Mouse (Mus musculus): ENCODE results near the gene Zfp111.
A peak's percentile ranks its signal among the peaks of the same experiment; 100 is the strongest.

The Zfp111 gene

DNA sequence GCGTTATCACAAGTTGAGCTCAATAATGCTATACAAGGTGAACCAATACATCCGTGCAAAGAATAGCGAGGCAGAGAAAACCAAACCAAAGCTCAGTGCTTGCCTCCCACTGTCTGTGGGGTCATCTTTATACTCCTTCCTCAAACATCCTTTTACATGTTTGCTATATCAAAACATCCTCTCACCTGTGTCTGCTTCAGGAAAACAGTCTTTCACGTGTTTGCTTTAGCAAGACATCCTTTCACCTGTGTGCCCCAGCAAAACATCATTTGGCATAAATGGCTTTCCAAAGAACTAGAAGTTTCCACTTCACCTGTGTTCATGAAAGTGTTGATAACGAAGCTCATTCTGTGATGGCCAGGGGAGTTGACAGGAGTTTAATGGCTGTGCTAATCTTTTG is at the start of gene Zfp111:
Gene Zfp111, minus strand, starts transcription at position 101 of the 400 bp plus-strand sequence.
- DNase-seq (ENCODE audit: low read depth, low spot score): no peak

DNA sequence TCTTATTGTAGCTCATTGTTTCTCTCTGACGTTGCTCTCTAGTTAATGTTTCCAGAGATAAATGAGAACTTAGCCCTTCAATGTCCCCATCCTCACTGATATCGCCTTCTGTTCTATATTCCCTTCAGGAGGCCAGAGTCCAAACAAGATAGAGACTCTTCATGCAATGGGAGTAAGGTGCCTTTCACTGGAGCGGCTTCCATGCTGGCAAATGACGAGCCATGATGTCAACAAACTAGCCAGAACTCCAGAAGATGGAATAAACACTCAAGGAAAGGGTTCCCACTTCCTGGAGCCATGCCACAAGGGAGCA is 48.7 kb upstream of the Zfp111 start:
- DNase-seq (ENCODE audit: low read depth, low spot score): no peak

DNA sequence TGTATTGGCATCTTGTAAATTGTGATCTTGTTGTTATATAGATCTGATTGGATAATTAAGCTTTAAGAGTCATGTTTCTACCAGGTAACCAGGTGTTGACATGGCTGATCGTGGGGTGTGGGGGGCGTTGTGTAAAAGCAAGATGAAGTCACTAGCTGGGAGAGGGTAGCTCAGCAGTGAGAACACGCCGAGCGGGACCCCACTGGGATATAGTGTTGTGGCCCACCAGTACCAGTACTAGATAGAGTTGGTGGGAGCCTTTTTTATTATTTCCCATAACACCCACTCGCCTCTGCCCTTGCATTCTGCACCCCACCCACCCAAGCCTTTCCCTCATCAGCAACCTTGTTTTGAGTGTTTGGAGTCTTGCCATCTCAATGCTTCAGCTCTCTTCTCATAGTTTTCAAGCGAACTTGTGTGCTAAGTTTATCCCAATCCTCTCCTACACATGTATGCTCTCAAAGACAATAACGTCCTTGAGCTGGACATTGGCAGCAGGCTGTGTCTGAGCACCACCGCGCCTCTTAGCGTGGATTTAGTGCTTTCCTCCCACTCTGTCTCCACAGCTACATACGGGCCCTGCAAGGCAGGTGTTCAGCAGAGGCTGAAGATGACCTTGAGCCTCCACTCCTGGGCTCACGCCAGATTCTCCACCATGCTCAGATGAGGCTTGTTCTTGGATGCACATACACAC is 48.2 kb upstream of the Zfp111 start:
- no peak for DNase-seq (ENCODE audit: low read depth, low spot score)

DNA sequence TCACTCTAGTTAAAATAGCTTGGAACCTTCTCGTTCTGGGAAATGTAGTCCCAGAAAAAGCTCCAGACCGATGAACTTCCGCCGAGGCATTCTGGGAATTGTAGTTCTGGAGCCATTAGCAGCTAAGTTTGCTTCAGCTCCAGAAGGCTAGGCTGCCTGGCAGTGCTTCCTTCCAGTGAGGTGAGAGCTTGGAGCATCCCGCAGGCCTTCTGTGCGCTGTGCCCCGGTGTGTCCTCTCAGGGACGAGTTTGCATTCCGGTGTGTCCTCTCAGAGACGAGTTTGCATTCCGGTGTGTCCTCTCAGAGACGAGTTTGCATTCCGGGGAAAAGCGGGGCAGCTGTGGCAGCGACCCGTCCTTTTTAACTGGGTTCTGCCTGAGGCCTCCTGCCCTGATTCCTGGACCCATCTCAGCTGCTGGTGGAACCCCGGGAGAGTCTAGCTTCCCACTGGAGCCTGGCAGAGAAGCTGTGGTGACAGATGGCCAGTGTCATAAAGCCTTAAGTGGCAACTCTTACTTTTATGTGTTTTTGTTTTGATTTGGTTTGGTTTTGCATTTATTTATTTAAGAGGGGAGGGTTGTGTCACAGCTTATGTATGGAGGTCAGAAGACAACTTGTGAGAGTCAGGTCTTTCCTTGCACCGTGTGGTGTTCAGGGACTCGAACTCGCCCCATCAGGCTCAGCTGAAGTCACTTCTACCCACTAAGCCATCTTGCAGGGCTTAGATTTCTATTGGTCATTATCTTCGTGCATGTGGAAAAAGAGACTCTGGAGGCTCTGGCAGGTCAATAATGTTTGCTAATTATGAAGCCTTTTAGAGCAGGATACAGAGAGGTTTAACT is 43.6 kb upstream of the Zfp111 start, which contains the start of gene Zfp108:
Gene Zfp108, plus strand, starts transcription at position 162 of the 842 bp plus-strand sequence.
- peak; percentile 80 for DNase-seq (ENCODE audit: low read depth, low spot score)

DNA sequence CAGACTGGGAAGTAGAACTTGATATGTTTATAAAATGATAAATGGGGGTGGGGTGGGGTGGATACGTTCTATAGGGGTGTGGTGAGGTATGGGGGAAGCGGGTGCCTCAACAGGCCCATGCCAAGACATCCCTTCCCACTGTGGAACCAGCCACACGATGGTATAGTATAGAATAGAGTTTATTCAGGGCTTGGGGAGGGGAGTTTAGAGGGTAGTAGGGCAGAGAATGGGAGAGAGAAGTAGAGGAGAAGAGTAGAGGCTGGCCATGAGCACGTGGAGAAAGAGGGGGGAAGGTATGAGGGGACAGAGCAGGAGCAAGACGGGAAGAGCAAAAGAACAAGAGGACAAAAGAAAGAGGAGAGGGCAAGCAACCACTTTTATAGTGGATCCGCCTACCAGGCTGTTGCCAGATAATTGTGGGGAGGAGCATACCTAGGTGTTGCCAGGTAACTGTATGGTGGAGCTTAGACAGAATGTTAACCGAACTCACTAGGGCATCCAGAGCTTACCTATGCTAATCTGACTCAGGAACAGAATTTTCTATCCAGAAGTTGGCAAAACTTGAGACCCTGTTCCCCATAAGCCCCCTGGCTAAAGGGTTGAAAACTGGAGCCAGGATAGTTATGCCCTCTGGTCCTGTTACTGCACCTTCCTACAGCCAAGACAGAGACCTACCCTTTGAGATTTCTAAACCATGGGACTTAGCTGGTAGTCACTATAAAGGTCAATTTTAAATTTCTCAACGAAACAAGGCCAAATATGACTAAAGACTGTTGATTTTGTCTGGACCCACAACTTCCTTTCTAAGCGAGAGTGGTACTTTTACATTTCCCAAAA is 42.8 kb upstream of the Zfp111 start:
- DNase-seq (ENCODE audit: low read depth, low spot score): peak; percentile 61

DNA sequence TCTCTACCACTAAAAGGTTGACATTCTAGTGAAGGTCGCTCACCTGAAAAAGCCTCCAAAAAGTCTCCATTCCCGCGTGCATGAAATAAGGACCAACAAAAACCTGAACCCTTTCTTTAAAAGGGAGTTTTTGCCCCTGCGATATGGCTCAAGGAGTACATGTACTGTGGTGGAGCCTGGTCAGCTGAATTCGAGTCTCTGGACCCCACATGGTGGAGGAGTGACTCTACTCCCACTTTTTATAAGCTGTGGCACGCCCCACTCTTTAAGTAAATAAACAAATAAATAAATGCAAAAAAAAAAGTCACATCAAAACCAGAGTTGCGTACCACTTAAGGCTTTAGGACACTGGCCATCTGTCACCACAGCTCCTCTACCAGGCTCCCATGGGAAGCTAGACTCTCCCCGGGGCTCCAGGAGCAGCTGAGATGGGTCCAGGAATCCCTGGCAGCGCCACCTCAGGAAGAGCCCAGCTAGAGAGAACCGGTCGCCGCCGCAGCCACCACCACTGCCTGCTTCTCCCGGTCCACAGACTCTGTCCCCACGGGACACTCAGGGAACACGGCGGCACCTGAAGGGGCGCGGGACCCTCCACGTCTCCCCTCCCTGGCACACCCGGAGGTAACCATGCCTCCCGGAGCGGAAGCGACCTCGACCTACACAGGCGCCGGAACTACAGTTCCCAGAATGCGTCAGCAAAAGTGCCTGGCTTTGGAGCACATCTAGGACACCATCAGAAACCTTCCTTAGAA is 26.0 kb upstream of the Zfp111 start, which contains the start of gene Zfp109:
Gene Zfp109, minus strand, starts transcription at position 521 of the 752 bp plus-strand sequence.
- DNase-seq (ENCODE audit: low read depth, low spot score): peak; percentile 74

DNA sequence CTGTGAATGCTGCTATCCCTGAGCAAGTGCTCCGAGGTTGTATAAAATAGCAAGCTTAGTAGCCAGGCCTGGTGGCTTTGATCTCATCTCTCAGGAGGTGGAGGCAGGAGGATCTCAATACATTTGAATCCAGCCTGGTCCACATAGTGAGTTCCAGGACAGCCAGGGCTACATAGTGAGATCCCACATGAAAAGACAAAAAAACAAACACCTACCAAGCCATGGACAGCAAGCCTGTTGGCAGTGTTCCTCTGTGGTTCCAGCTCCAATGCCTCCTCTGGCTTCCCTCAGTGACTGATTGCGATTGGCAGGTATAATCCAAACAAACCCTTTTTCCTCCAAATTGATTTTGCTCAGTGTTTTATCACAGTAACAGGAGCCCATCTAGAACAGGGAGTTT is 947 bp downstream of the Zfp111 start:
- no peak for DNase-seq (ENCODE audit: low read depth, low spot score)

DNA sequence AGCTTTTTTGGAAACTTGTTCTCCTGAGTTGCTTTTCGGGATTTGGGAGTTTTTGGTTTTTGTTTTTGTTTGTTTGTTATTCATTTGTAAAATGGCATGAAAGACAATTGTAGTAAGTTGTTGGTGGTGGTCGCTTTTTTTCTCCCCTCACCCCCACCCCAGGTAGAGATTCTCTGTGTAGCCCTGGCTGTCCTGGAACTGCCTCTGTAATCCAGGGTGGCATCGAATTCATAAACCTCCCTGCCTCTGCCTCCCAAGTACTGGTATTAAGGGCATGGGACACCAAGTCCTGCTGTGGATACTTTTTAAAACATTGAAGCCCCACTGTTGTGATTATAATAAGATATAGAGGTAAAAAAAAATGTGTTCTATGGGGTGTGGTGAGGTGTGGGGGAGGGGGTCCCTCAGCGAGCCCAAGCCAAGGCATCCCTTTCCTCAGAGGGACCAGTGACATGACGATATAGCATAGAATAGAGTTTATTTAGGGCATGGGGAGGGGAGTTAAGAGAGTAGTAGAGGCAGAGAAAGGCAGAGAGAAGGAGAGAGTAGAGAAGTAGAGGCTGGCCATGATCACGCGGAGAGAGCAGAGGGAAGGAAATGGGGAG is 2.9 kb downstream of the Zfp111 start:
- no peak for DNase-seq (ENCODE audit: low read depth, low spot score)

DNA sequence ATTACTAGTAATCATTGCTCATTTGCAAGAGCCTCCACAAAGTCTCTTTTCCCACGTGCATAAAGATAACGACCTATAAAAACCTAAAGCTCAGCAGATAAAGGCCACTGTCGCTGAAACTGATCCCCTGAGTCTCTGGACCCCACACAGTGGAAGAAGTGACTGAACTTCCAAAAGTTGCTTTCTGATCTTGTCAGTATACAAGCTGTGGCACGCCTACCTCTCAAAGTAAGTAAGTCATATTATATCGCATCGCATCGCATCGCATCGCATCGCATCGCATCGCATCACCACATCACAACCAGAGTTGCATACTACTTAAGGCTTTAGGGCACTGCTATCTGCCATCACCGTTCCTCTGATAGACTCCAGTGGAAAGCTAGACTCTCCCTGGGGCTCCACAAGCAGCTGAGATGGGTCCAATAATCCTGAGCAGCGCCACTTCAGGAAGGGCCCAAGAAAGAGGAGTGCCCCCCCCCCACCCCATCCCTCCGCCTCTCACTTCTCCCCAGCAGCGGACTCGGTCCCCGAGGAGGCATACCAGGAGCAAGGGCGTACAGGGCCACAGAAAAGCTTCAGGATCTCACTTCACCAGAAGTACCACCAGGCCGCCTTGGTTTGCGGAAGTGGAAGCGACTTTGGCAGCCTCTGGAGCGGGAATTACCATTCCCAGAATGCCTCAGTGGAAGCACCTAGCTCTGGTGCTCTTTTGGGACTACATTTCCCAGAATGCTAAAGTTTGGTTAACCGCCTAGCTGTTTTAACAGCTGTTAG is 3.6 kb downstream of the Zfp111 start:
- peak; percentile 84 for DNase-seq (ENCODE audit: low read depth, low spot score)

DNA sequence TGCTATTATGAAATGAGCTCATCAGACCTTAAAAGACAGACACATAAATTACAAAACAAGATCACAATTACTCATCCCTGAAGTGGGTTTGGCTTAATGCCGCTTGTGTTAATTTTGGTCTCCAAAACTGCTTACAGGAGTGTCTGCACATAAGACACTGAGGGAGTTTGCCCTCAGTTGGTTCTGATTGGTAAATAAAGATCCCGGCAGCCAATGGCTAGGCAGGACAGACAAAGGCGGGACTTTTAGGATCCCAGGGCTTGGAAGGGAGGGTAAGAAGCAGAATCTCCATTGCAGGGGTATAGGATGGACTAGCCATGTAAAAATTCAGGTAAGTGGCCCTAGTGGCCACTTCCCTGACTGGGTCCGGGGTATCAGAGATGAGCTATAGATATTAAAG is 14.3 kb downstream of the Zfp111 start:
- DNase-seq (ENCODE audit: low read depth, low spot score): peak; percentile 30

DNA sequence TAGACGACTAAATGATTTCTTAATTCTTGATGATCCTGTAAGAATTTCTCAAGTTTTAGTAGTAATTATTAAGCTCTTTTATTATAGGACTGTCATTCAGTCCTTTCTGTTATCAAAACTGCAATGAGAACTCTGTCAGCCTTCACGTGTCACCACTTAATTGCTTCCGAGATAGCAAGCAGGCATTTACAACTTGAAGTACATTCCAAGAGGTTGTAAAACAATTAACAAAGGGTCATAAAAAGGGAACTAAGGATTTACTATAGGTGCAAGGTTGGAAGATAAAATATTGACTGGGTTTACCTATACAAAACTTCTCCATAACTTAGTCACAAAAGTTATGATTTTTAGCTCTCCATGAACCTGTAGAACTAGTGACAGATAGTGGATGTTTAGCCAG is 18.1 kb downstream of the Zfp111 start:
- DNase-seq (ENCODE audit: low read depth, low spot score): no peak

GRCm38 (mm10) chr7:24191361-24191760 is 19.9 kb downstream of the Zfp111 start:
- peak; percentile 31 for DNase-seq (ENCODE audit: low read depth, low spot score)

- DNase-seq (ENCODE audit: low read depth, low spot score): no peak
Measured at GRCm38 (mm10) chr7:24189571-24189944, 21.7 kb downstream of the Zfp111 start.

DNA sequence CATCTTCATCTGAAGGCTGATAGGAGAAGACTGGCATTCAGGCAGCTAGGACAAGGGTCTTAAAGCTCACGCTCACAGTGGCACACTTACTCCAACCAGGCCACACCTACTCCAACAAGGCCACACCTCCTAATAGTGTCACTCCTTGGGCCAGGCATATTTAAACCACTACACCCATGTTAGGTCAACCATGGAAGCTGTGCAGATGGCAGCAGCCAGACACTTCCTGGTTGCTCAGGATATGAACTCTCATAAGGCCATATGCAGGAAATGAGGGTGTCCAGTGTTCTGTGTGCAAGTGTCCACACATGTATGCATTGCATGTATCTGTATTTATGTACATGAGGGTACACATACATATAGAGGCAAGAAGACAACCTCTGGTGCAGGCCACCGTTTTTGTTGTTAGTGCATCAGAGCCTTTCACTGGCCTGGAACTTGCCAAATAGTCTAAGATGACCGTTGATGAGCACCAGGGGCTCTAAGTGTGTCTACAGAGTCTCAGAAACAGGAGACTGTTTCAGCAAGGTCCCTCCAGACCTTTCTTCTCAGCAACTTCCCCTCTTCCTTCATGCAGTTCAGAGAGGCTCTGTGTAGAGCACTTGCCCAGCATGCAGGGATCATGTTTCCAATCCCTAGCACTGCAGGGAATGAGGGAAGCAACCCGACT is 22.2 kb downstream of the Zfp111 start:
- DNase-seq (ENCODE audit: low read depth, low spot score): no peak

DNA sequence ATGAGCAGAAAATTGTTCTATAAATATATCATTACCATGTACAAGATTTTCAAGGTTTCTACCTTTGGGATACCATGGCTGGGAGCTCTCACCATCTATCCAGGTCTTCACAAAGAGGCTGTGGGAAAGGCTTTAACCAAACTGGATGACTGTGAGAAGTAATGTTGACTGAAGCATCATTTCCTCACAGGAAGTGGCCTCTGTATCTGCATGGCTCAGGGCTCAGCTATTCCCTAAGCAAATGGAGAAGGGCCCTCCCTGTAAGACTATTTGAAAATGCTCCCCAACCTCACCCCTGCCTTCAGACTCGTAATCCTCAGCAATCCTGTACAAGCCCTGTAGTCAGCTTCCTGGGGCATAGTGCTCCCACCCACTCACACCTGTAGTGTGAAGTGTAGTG is 23.6 kb downstream of the Zfp111 start:
- DNase-seq (ENCODE audit: low read depth, low spot score): no peak

DNA sequence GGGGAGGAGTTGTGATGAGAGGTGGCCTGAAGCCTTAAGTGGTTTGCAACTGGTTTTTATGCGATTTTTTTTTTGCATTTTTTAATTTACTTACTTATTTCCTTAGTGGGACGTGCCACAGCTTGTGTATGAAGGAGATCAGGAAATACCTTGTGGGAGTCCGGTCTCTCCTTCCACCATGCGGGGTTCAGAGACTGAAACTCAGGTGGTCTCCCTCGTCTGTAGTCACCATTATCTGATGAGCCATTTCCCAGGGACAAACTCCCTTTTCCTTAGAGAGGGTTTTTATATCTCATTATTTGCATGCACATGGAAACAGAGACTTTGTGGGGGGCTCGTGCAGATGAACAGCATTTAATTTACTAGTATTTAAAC is 35.9 kb downstream of the Zfp111 start:
- no peak for DNase-seq (ENCODE audit: low read depth, low spot score)

- DNase-seq (ENCODE audit: low read depth, low spot score): peak; percentile 91
Measured at GRCm38 (mm10) chr7:24174618-24175336, 36.5 kb downstream of the Zfp111 start, which contains the start of gene Zfp114. TSS of gene Zfp114 (plus strand) at chr7:24175060.

DNA sequence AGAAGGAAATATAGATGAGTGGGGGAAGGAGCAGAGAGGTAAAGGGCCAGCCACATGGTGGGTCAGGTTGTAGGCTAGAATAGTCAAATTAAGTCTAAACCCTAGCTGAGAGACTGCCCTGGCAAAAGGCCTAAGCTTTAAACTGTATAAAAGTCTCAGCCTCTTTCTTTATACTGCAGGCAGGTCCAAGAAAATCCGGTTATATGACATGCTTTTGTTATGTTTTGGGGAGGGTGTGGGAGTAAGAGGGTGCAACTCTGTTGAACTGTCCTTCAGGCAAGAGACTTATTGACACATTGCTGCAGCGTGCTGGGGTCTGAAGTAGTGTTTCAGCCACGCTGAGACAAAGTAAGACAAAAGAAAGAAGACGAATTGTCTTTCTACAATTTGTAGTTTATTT is 39.1 kb downstream of the Zfp111 start:
- DNase-seq (ENCODE audit: low read depth, low spot score): no peak

DNA sequence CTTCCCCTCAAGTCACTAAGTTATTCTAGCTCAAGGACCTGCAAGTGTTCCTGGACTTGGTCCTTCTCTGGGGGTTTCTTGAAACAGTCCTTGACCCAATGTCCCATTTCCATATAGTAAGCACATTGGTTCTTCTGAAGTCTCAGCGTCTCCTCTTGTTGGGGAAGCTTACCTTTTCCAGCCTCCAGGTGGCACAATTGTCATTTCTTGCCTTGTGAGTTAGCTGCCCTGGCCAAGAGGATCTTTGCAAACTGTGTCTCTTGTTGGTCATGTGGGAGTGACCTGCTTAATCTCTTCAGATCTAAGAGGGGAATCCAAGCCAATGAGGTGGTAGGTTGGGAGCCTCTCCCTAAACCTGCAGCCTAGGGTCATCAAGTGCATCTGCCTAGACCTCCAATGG is 58.0 kb downstream of the Zfp111 start:
- DNase-seq (ENCODE audit: low read depth, low spot score): peak; percentile 65

All from ES-CJ7 (cell line).